Mouse (Mus musculus): ENCODE results near the gene Zfp541. TPM values are rescaled to one million over a fixed set of nuclear protein-coding genes. Genes with fewer than 3 reads are reported as not detected.

Zfp541 gene
- total RNA-seq, 2 experiments from 2014 or later, result not detected

- intact Hi-C loops (cut with DNase I), result loop anchor here (1.0 to 5.0 kb wide), 2 partner anchors 44 to 114 kb away; no protein-coding TSS in a partner anchor
- Histone ChIP-seq H3K4me3 (peak overlapping the region; percentile 82), H3K27ac (peak overlapping the region; percentile 96)
- TF ChIP-seq CTCF (IDR thresholded peaks at IDR 0.05), result no peak
- DNase-seq, result peak; percentile 91
Measured at GRCm38 (mm10) chr7:16046481-16047337, 14.9 kb upstream of the Zfp541 start.

- intact Hi-C loops (cut with DNase I), result loop anchor here (2.0 to 5.0 kb wide), 2 partner anchors 51 to 115 kb away; partner anchors contain the start of gene Napa
- peak within 1 kb of the TSS; percentile 96 for H3K27ac ChIP-seq
Measured at GRCm38 (mm10) chr7:16047338-16048146, 14.1 kb upstream of the Zfp541 start, which contains the start of gene Bicra. TSS of gene Bicra (minus strand) at chr7:16047921.

GRCm38 (mm10) chr7:16048164-16048564 lies 13.4 kb upstream of the Zfp541 start:
- peak; percentile 97 for DNase-seq
- intact Hi-C loops (cut with DNase I), result loop anchor here (2.0 to 5.0 kb wide), 2 partner anchors 51 to 116 kb away; partner anchors contain the start of gene Napa
- Histone ChIP-seq H3K4me3 (peak overlapping the region; percentile 82), H3K27ac (peak overlapping the region; percentile 96)
- no peak for TF ChIP-seq CTCF (IDR thresholded peaks at IDR 0.05)

More at GRCm38 (mm10) chr7:16047338-16048146, 14.1 kb upstream of the Zfp541 start, which contains the start of gene Bicra:
- peak within 1 kb of the TSS; percentile 82 for H3K4me3 ChIP-seq
- TF ChIP-seq CTCF (IDR thresholded peaks at IDR 0.05), result no peak
- peak; percentile 94 for DNase-seq

- peak; percentile 40 for DNase-seq
- no peak for TF ChIP-seq CTCF (IDR thresholded peaks at IDR 0.05)
- intact Hi-C loops (cut with DNase I), result loop anchor here (2.0 to 5.0 kb wide), 2 partner anchors 50 to 117 kb away; partner anchors contain the start of gene Napa
- Histone ChIP-seq H3K27ac (peak overlapping the region; percentile 96), H3K4me3 (peak overlapping the region; percentile 82)
Measured at GRCm38 (mm10) chr7:16048675-16049575, 12.7 kb upstream of the Zfp541 start.

GRCm38 (mm10) chr7:16049576-16049915 lies 12.1 kb upstream of the Zfp541 start:
- Histone ChIP-seq H3K4me3 (peak overlapping the region; percentile 82), H3K27ac (peak overlapping the region; percentile 96)
- intact Hi-C loops (cut with DNase I), result loop anchor here (2.0 to 5.0 kb wide), 2 partner anchors 49 to 117 kb away; partner anchors contain the start of gene Napa
- no peak for DNase-seq
- TF ChIP-seq CTCF (IDR thresholded peaks at IDR 0.05), result no peak

- no peak for TF ChIP-seq CTCF (IDR thresholded peaks at IDR 0.05)
- no peak for DNase-seq
- intact Hi-C loops (cut with DNase I), result loop anchor here (5.0 kb wide), 1 partner anchor 128 kb away; the partner anchor contains the start of gene Selenow
- Histone ChIP-seq H3K27ac (peak overlapping the region; percentile 96; the same call in 1 of the 2 replicates), H3K4me3 (peak overlapping the region; percentile 82)
Measured at GRCm38 (mm10) chr7:16050600-16050999, 11.0 kb upstream of the Zfp541 start.

GRCm38 (mm10) chr7:16051883-16052595 lies 9.6 kb upstream of the Zfp541 start:
- Histone ChIP-seq H3K27ac (peak overlapping the region; percentile 95), H3K4me3 (peak overlapping the region; percentile 78)
- TF ChIP-seq CTCF (IDR thresholded peaks at IDR 0.05), result peak; percentile 95
- DNase-seq, result peak; percentile 86
- intact Hi-C loops (cut with DNase I), result loop anchor here (1.0 to 5.0 kb wide), 2 partner anchors 69 to 130 kb away; partner anchors contain the start of gene Selenow

GRCm38 (mm10) chr7:16052684-16053083 lies 8.9 kb upstream of the Zfp541 start:
- intact Hi-C loops (cut with DNase I), result loop anchor here (1.0 to 5.0 kb wide), 2 partner anchors 69 to 130 kb away; partner anchors contain the start of gene Selenow

GRCm38 (mm10) chr7:16053105-16053504 lies 8.5 kb upstream of the Zfp541 start:
- no peak for DNase-seq
- intact Hi-C loops (cut with DNase I), result loop anchor here (5.0 kb wide), 1 partner anchor 131 kb away; the partner anchor contains the start of gene Selenow
- peak overlapping the region; percentile 95 for H3K27ac ChIP-seq
- H3K4me3 ChIP-seq, result peak overlapping the region; percentile 78
- no peak for TF ChIP-seq CTCF (IDR thresholded peaks at IDR 0.05)

More at GRCm38 (mm10) chr7:16052684-16053083, 8.9 kb upstream of the Zfp541 start:
- Histone ChIP-seq H3K27ac (peak overlapping the region; percentile 95), H3K4me3 (peak overlapping the region; percentile 78)
- peak; percentile 97 for DNase-seq
- no peak for TF ChIP-seq CTCF (IDR thresholded peaks at IDR 0.05)

- intact Hi-C loops (cut with DNase I), result loop anchor here (1.0 to 5.0 kb wide), 2 partner anchors 98 to 133 kb away; partner anchors contain the start of gene Selenow
- no peak for TF ChIP-seq CTCF (IDR thresholded peaks at IDR 0.05)
- no peak overlapping the region for H3K4me3 ChIP-seq
- DNase-seq, result no peak
- no peak overlapping the region for H3K27ac ChIP-seq
Measured at GRCm38 (mm10) chr7:16054966-16055365, 6.6 kb upstream of the Zfp541 start.
